Mouse (Mus musculus) embryonic fibroblast, embryonic 13.5 days (primary cell): ENCODE data around the gene Ezr.

Source experiments
- CTCF ChIP-seq: IDR thresholded peaks from 2 replicates; pipeline ENCODE4 v1.5.1; 2011; ENCODE audit warnings: mild to moderate bottlenecking, control low read depth, low read length, moderate library complexity, borderline replicate concordance; ENCODE audit not compliant: insufficient read depth
- POLR2A ChIP-seq: IDR thresholded peaks from 2 replicates; pipeline ENCODE4 v1.6.1; 2011; ENCODE audit warnings: low read depth, mild to moderate bottlenecking, control low read depth, low read length, moderate library complexity

GRCm38 (mm10) chr17:6797471-6797870 lies 14.9 kb upstream of the Ezr start:
- no peak for TF ChIP-seq POLR2A
- no peak for TF ChIP-seq CTCF
